Mouse (Mus musculus): Measurements from ENCODE around the gene Lrrc73. TPM values are rescaled to one million over a fixed set of nuclear protein-coding genes. Genes with fewer than 3 reads are reported as not detected.

Lrrc73 gene
- polyA plus RNA-seq, 1 experiment = 5.3 TPM

GRCm38 (mm10) chr17:46297364-46298219 lies 44.3 kb downstream of the Lrrc73 start, which contains the start of gene Dlk2:
Gene Dlk2 (plus strand): TSS chr17:46297421.
- no peak within 1 kb of the TSS for H3K27ac ChIP-seq (ENCODE audit: control insufficient read depth, insufficient read depth, low read length)
- H3K36me3 ChIP-seq (ENCODE audit: control insufficient read depth, insufficient read depth, low read length) = no peaks in the 10 kb centered on the region
- no peak for DNase-seq
- H3K4me1 ChIP-seq (replicated peaks; ENCODE audit: control insufficient read depth, insufficient read depth, low read length) = peaks cover 13% of the 10 kb centered on the region
- H3K27me3 ChIP-seq (ENCODE audit: control insufficient read depth, insufficient read depth, low read length) = peaks cover 12% of the 10 kb centered on the region; the same call in 1 of the 2 replicates
- 1% methylated on average over 68 of the region's 86 CpGs for WGBS
- peak within 1 kb of the TSS; percentile 26 for H3K4me3 ChIP-seq (ENCODE audit: control insufficient read depth, insufficient read depth, low read length)
- TF ChIP-seq CTCF (IDR thresholded peaks at IDR 0.05; ENCODE audit: borderline replicate concordance, control insufficient read depth, extremely low read depth, insufficient read depth, low read length, poor library complexity) (no peak), POLR2A (IDR thresholded peaks at IDR 0.05; ENCODE audit: control insufficient read depth, extremely low read depth, insufficient read depth, low read length, poor library complexity) (no peak)

GRCm38 (mm10) chr17:46298220-46298913 lies 45.0 kb downstream of the Lrrc73 start:
- Histone ChIP-seq H3K27me3 (ENCODE audit: control insufficient read depth, insufficient read depth, low read length) (peaks cover 12% of the 10 kb centered on the region; the same call in 1 of the 2 replicates), H3K36me3 (ENCODE audit: control insufficient read depth, insufficient read depth, low read length) (no peaks in the 10 kb centered on the region), H3K4me1 (replicated peaks; ENCODE audit: control insufficient read depth, insufficient read depth, low read length) (peaks cover 13% of the 10 kb centered on the region), H3K4me3 (ENCODE audit: control insufficient read depth, insufficient read depth, low read length) (peak overlapping the region; percentile 26), H3K27ac (ENCODE audit: control insufficient read depth, insufficient read depth, low read length) (no peak overlapping the region)
- TF ChIP-seq POLR2A (IDR thresholded peaks at IDR 0.05; ENCODE audit: control insufficient read depth, extremely low read depth, insufficient read depth, low read length, poor library complexity) (no peak), CTCF (IDR thresholded peaks at IDR 0.05; ENCODE audit: borderline replicate concordance, control insufficient read depth, extremely low read depth, insufficient read depth, low read length, poor library complexity) (peak; percentile 95)
- DNase-seq = peak; percentile 82
- 2% methylated on average over 48 of the region's 48 CpGs for WGBS

- no peak overlapping the region for H3K4me3 ChIP-seq (ENCODE audit: control insufficient read depth, insufficient read depth, low read length)
- DNase-seq = no peak
- H3K27me3 ChIP-seq (ENCODE audit: control insufficient read depth, insufficient read depth, low read length) = peaks cover 5% of the 10 kb centered on the region; the same call in 1 of the 2 replicates
- H3K27ac ChIP-seq (ENCODE audit: control insufficient read depth, insufficient read depth, low read length) = no peak overlapping the region
- peaks cover 13% of the 10 kb centered on the region for H3K4me1 ChIP-seq (replicated peaks; ENCODE audit: control insufficient read depth, insufficient read depth, low read length)
- TF ChIP-seq POLR2A (IDR thresholded peaks at IDR 0.05; ENCODE audit: control insufficient read depth, extremely low read depth, insufficient read depth, low read length, poor library complexity) (no peak), CTCF (IDR thresholded peaks at IDR 0.05; ENCODE audit: borderline replicate concordance, control insufficient read depth, extremely low read depth, insufficient read depth, low read length, poor library complexity) (no peak)
- WGBS = 88% methylated on average over 12 of the region's 12 CpGs
- no peaks in the 10 kb centered on the region for H3K36me3 ChIP-seq (ENCODE audit: control insufficient read depth, insufficient read depth, low read length)
Measured at GRCm38 (mm10) chr17:46301892-46302291, 48.6 kb downstream of the Lrrc73 start.

- TF ChIP-seq POLR2A (IDR thresholded peaks at IDR 0.05; ENCODE audit: control insufficient read depth, extremely low read depth, insufficient read depth, low read length, poor library complexity) = no peak
- TF ChIP-seq CTCF (IDR thresholded peaks at IDR 0.05; ENCODE audit: borderline replicate concordance, control insufficient read depth, extremely low read depth, insufficient read depth, low read length, poor library complexity) = no peak
- H3K36me3 ChIP-seq (ENCODE audit: control insufficient read depth, insufficient read depth, low read length) = no peaks in the 10 kb centered on the region
Measured at GRCm38 (mm10) chr17:46304184-46304583, 50.9 kb downstream of the Lrrc73 start.

More at GRCm38 (mm10) chr17:46304184-46304583, 50.9 kb downstream of the Lrrc73 start:
- no peaks in the 10 kb centered on the region for H3K27me3 ChIP-seq (ENCODE audit: control insufficient read depth, insufficient read depth, low read length)
- WGBS = 99% methylated on average over 9 of the region's 9 CpGs
- no peak overlapping the region for H3K4me3 ChIP-seq (ENCODE audit: control insufficient read depth, insufficient read depth, low read length)
- no peaks in the 10 kb centered on the region for H3K4me1 ChIP-seq (replicated peaks; ENCODE audit: control insufficient read depth, insufficient read depth, low read length)
- no peak overlapping the region for H3K27ac ChIP-seq (ENCODE audit: control insufficient read depth, insufficient read depth, low read length)
- DNase-seq = no peak

Other genes with a start within 250 kb of the Lrrc73 start
- gene Vegfa, start 221.2 kb upstream of the Lrrc73 start, polyA plus RNA-seq (2012; rRNA removed) = 50.3 and 65.2 TPM in 2 replicates
- 56.4 and 57.6 TPM in 2 replicates for gene Mrps18a, start 142.5 kb upstream of the Lrrc73 start, polyA plus RNA-seq (2012; rRNA removed)
- 1.2 and 2.6 TPM in 2 replicates for gene Rsph9, start 109.3 kb upstream of the Lrrc73 start, polyA plus RNA-seq (2012; rRNA removed)
- gene Mad2l1bp, start 100.0 kb upstream of the Lrrc73 start, polyA plus RNA-seq (2012; rRNA removed) = 40.9 and 43.2 TPM in 2 replicates
- 280 and 339 TPM in 2 replicates for gene Gtpbp2, start 92.5 kb upstream of the Lrrc73 start, polyA plus RNA-seq (2012; rRNA removed)
- 18.4 and 20.4 TPM in 2 replicates for gene Polh, start 50.9 kb upstream of the Lrrc73 start, polyA plus RNA-seq (2012; rRNA removed)
- gene Xpo5, start 50.7 kb upstream of the Lrrc73 start, polyA plus RNA-seq (2012; rRNA removed) = 40.0 and 40.4 TPM in 2 replicates
- gene Polr1c, start 5.5 kb upstream of the Lrrc73 start, polyA plus RNA-seq (2012; rRNA removed) = 52.6 and 60.6 TPM in 2 replicates
- 250 and 292 TPM in 2 replicates for gene Yipf3, start 5.5 kb upstream of the Lrrc73 start, polyA plus RNA-seq (2012; rRNA removed)
- 98.7 and 106 TPM in 2 replicates for gene Tjap1, start 29.5 kb downstream of the Lrrc73 start, polyA plus RNA-seq (2012; rRNA removed)
- gene Dlk2, start 43.9 kb downstream of the Lrrc73 start, polyA plus RNA-seq (2012; rRNA removed) = 8.5 and 11.3 TPM in 2 replicates
- gene Abcc10, start 74.8 kb downstream of the Lrrc73 start, polyA plus RNA-seq (2012; rRNA removed) = 31.8 and 33.4 TPM in 2 replicates
- 18.3 and 20.7 TPM in 2 replicates for gene Zfp318, start 130.2 kb downstream of the Lrrc73 start, polyA plus RNA-seq (2012; rRNA removed)
- gene Crip3, start 175.4 kb downstream of the Lrrc73 start, polyA plus RNA-seq (2012; rRNA removed) = 348 and 429 TPM in 2 replicates
- 1.2 and 3.3 TPM in 2 replicates for gene Slc22a7, start 184.9 kb downstream of the Lrrc73 start, polyA plus RNA-seq (2012; rRNA removed)
- gene Ttbk1, start 234.1 kb downstream of the Lrrc73 start, polyA plus RNA-seq (2012; rRNA removed) = 1.0 and 1.1 TPM in 2 replicates
- 14.0 and 17.7 TPM in 2 replicates for gene Dnph1, start 243.2 kb downstream of the Lrrc73 start, polyA plus RNA-seq (2012; rRNA removed)

Data from thymus, adult 2 months (tissue).